Mouse (Mus musculus) small intestine, adult 10 weeks (tissue): ENCODE measurements around the gene Lat2. TPM values are rescaled to one million over a fixed set of nuclear protein-coding genes. Genes with fewer than 3 reads are reported as not detected.

Experiments used
- polyA plus RNA-seq: library from polyadenylated mRNA; stranded (reverse); fragments of 350-450 nt; fragmentation: Illumina TruSeq; extraction: RNeasy Lipid Tissue Mini Kit (QIAGEN cat#74804); gene quantifications from one replicate; pipeline ENCODE4 v1.2.3, GENCODE M21; 2014; ENCODE audit warnings: low replicate concordance

Gene Lat2
- 4.4 TPM for polyA plus RNA-seq

GRCm38 (mm10) chr5:134614802-134615201 is at the start of gene Lat2:
TSS of gene Lat2 (minus strand) at chr5:134615025.

GRCm38 (mm10) chr5:134639269-134639682 is 24.5 kb upstream of the Lat2 start, which contains the start of gene Eif4h:
TSS of gene Eif4h (minus strand) at chr5:134639490.

GRCm38 (mm10) chr5:134581146-134581545 is 33.7 kb downstream of the Lat2 start, which contains the start of gene Rfc2:
TSS of gene Rfc2 (plus strand) at chr5:134581366.

GRCm38 (mm10) chr5:134560071-134560449 is 54.8 kb downstream of the Lat2 start, which contains the start of gene Syna:
TSS of gene Syna (minus strand) at chr5:134560171.

GRCm38 (mm10) chr5:134552110-134552972 is 62.5 kb downstream of the Lat2 start, which contains the start of gene Clip2:
TSS of gene Clip2 (minus strand) at chr5:134552434.

Other genes starting within 250 kb of the Lat2 start
- 11.2 TPM for gene Gtf2ird1, start 158.3 kb downstream of the Lat2 start, polyA plus RNA-seq
- 1.1 TPM for gene Clip2, start 62.6 kb downstream of the Lat2 start, polyA plus RNA-seq
- 2.6 TPM for gene Syna, start 54.9 kb downstream of the Lat2 start, polyA plus RNA-seq
- gene Rfc2, start 33.7 kb downstream of the Lat2 start, polyA plus RNA-seq = 5.3 TPM
- 100 TPM for gene Eif4h, start 24.5 kb upstream of the Lat2 start, polyA plus RNA-seq
- 0.37 TPM for gene Limk1, start 73.6 kb upstream of the Lat2 start, polyA plus RNA-seq
- 1.1 TPM for gene Eln, start 132.3 kb upstream of the Lat2 start, polyA plus RNA-seq